Comparison of ENCODE assay signal across 8 mouse cellular contexts in the genomic region with DNA sequence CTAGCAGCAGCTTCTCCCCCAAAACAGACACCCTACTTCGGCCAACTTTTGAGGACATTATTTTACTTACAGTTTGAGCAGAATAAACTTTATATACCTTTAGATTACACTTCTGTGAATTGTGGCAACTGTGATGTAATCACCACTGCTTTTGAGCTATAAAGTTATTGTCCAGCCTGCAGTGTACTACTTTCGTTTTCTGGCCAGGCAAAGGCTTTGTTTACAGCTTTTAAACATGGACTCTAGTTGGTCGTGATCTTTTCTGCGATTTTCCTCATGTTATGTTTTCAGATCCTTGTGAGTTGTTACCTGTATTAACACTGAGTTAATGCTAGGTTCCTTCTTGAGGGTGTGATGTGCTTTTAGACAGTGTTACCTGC.
DNase-seq lines count a peak whose midpoint lies in the region; ATAC-seq and TF ChIP-seq lines count a peak whose summit lies in the region.

No protein-coding gene starts in this region.

- H3K27ac ChIP-seq in lung, embryonic 14.5 days (ENCODE audit: low read depth) = peak overlapping the region; percentile 95; the same call in 1 of the 2 replicates
- H3K27ac ChIP-seq in embryonic facial prominence, embryonic 15.5 days (replicated peaks) = peak overlapping the region; percentile 96
- H3K27ac ChIP-seq in limb, embryonic 12.5 days = peak overlapping the region; percentile 95
- peak overlapping the region; percentile 95 for H3K27ac ChIP-seq in neural tube, embryonic 14.5 days (ENCODE audit: low read depth, low read length)

- peak; percentile 33 for ATAC-seq in lung, embryonic 14.5 days (ENCODE audit: insufficient read depth)
- no peak for ATAC-seq in embryonic facial prominence, embryonic 15.5 days (ENCODE audit: insufficient number of reproducible peaks, low FRiP score, low TSS enrichment, low read depth)
- ATAC-seq in limb, embryonic 12.5 days (ENCODE audit: insufficient number of reproducible peaks, insufficient read depth, low FRiP score, low TSS enrichment, low read depth) = no peak
- peak; percentile 16; the same call in 1 of the 2 replicates for ATAC-seq in neural tube, embryonic 14.5 days (ENCODE audit: low read depth)

- 32% methylated on average over 4 of the region's 4 CpGs for WGBS in lung, embryonic 14.5 days
- WGBS in embryonic facial prominence, embryonic 15.5 days = 41% methylated on average over 4 of the region's 4 CpGs
- 41% methylated on average over 4 of the region's 4 CpGs for WGBS in limb, embryonic 12.5 days
- WGBS in neural tube, embryonic 14.5 days = 42% methylated on average over 4 of the region's 4 CpGs

- 0 out of 2 replicates have a peak, but pooled peaks cover 4% of the 10 kb centered on the region for H3K4me1 ChIP-seq in lung, embryonic 14.5 days (ENCODE audit: insufficient read depth)
- H3K4me1 ChIP-seq in embryonic facial prominence, embryonic 15.5 days = 0 out of 2 replicates have a peak, but pooled peaks cover 3% of the 10 kb centered on the region
- H3K4me1 ChIP-seq in limb, embryonic 12.5 days (replicated peaks) = peaks cover 5% of the 10 kb centered on the region; the same call in 1 of the 2 replicates
- no peaks in the 10 kb centered on the region for H3K4me1 ChIP-seq in neural tube, embryonic 14.5 days (ENCODE audit: control insufficient read depth, insufficient read depth, low read length)

- H3K4me2 ChIP-seq in lung, embryonic 14.5 days = peak overlapping the region; percentile 74
- peak overlapping the region; percentile 70 for H3K4me2 ChIP-seq in embryonic facial prominence, embryonic 15.5 days (replicated peaks)
- peak overlapping the region; percentile 69 for H3K4me2 ChIP-seq in limb, embryonic 12.5 days
- peak overlapping the region; percentile 56 for H3K4me2 ChIP-seq in neural tube, embryonic 14.5 days (ENCODE audit: low read depth, low read length)

- intact Hi-C loops in left cerebral cortex, postnatal 25 days (cut with DNase I) = loop anchor here (2.0 to 5.0 kb wide), 4 partner anchors 34 to 511 kb away; partner anchors contain the start of genes Bmi1 and Spag6

- no peak for TF ChIP-seq CTCF in lung, embryonic 14.5 days (IDR thresholded peaks at IDR 0.05; ENCODE audit: low read depth)

- peak overlapping the region; percentile 95 for H3K9ac ChIP-seq in lung, embryonic 14.5 days
- H3K9ac ChIP-seq in embryonic facial prominence, embryonic 15.5 days = peak overlapping the region; percentile 81
- peak overlapping the region; percentile 92 for H3K9ac ChIP-seq in limb, embryonic 12.5 days (replicated peaks)
- H3K9ac ChIP-seq in neural tube, embryonic 14.5 days (replicated peaks; ENCODE audit: low read depth, low read length) = peak overlapping the region; percentile 97

- H3K27me3 ChIP-seq in lung, embryonic 14.5 days (ENCODE audit: insufficient read depth, low read length) = no peaks in the 10 kb centered on the region
- H3K27me3 ChIP-seq in embryonic facial prominence, embryonic 15.5 days = no peaks in the 10 kb centered on the region
- H3K27me3 ChIP-seq in limb, embryonic 12.5 days = no peaks in the 10 kb centered on the region
- H3K27me3 ChIP-seq in neural tube, embryonic 14.5 days (ENCODE audit: control insufficient read depth, insufficient read depth, low read length) = no peaks in the 10 kb centered on the region

- DNase-seq in lung, embryonic 14.5 days = peak; percentile 55
- DNase-seq in lung, postnatal 4 days = no peak
- DNase-seq in left cerebral cortex, postnatal 25 days (ENCODE audit: low spot score in 2 of 2) = no peak
- no peak for DNase-seq in adrenal gland, adult 8-10 months
- no peak for DNase-seq in spleen, postnatal 36 days (ENCODE audit: low spot score in 2 of 2)

- peak overlapping the region; percentile 69 for H3K4me3 ChIP-seq in lung, embryonic 14.5 days (ENCODE audit: low read depth, low read length)
- H3K4me3 ChIP-seq in embryonic facial prominence, embryonic 15.5 days (replicated peaks) = peak overlapping the region; percentile 74
- H3K4me3 ChIP-seq in limb, embryonic 12.5 days (replicated peaks) = peak overlapping the region; percentile 65
- peak overlapping the region; percentile 76 for H3K4me3 ChIP-seq in neural tube, embryonic 14.5 days (ENCODE audit: low read depth, low read length)

- no peaks in the 10 kb centered on the region for H3K36me3 ChIP-seq in lung, embryonic 14.5 days (ENCODE audit: insufficient read depth)
- H3K36me3 ChIP-seq in embryonic facial prominence, embryonic 15.5 days = no peaks in the 10 kb centered on the region
- H3K36me3 ChIP-seq in limb, embryonic 12.5 days = no peaks in the 10 kb centered on the region
- H3K36me3 ChIP-seq in neural tube, embryonic 14.5 days (ENCODE audit: control insufficient read depth, insufficient read depth, low read length) = no peaks in the 10 kb centered on the region

- H3K9me3 ChIP-seq in lung, embryonic 14.5 days (ENCODE audit: low read depth, low read length) = no peaks in the 10 kb centered on the region
- no peaks in the 10 kb centered on the region for H3K9me3 ChIP-seq in embryonic facial prominence, embryonic 15.5 days (replicated peaks)
- H3K9me3 ChIP-seq in limb, embryonic 12.5 days = peaks cover 5% of the 10 kb centered on the region; the same call in 1 of the 2 replicates
- no peaks in the 10 kb centered on the region for H3K9me3 ChIP-seq in neural tube, embryonic 14.5 days (ENCODE audit: control insufficient read depth, low read length)

Comparison
In these comparisons a context has a peak if more than half of its experiments do, and no peak if none do; other contexts are left out.
1. ATAC-seq: peak in lung, embryonic 14.5 days (single experiment) and neural tube, embryonic 14.5 days (single experiment); none in embryonic facial prominence, embryonic 15.5 days (single experiment) and limb, embryonic 12.5 days (single experiment).
2. Peak in every context shown above with its lines, with median percentiles within 50 percentile points of each other: H3K27ac ChIP-seq, H3K4me2 ChIP-seq, H3K4me3 ChIP-seq and H3K9ac ChIP-seq.